In genomic region chr2:115581241-115581988, GRCm38 (mm10) we compare ENCODE assay signal across 8 mouse cellular contexts. TPM values are rescaled to one million over a fixed set of nuclear protein-coding genes. Genes with fewer than 3 reads are reported as not detected.
DNase-seq lines count a peak whose midpoint lies in the region; ATAC-seq and TF ChIP-seq lines count a peak whose summit lies in the region.

Gene BC052040, plus strand, starts transcription at chr2:115581716.

- no peaks in the 10 kb centered on the region for H3K9me3 ChIP-seq in G1E (replicated peaks)
- no peaks in the 10 kb centered on the region for H3K9me3 ChIP-seq in forebrain, postnatal 0 days (ENCODE audit: low read length)
- H3K9me3 ChIP-seq in lung, embryonic 15.5 days: no peaks in the 10 kb centered on the region

- peak; percentile 88 for ATAC-seq in G1E (ENCODE audit: extremely low read depth, insufficient number of reproducible peaks, low FRiP score, poor library complexity, severe bottlenecking)
- ATAC-seq in forebrain, postnatal 0 days: peak; percentile 98
- peak; percentile 97 for ATAC-seq in lung, embryonic 15.5 days (ENCODE audit: borderline replicate concordance, extremely low read depth, low FRiP score, low TSS enrichment)

- no peak for TF ChIP-seq CTCF in G1E (IDR thresholded peaks at IDR 0.05; ENCODE audit: low read depth, low read length)
- peak; percentile 42; the same call in 1 of the 2 replicates for TF ChIP-seq CTCF in forebrain, postnatal 0 days (IDR thresholded peaks at IDR 0.05; ENCODE audit: low read depth)

- H3K4me2 ChIP-seq in forebrain, postnatal 0 days (ENCODE audit: low read depth): peak within 1 kb of the TSS; percentile 64
- H3K4me2 ChIP-seq in lung, embryonic 15.5 days: peak within 1 kb of the TSS; percentile 83

- peak within 1 kb of the TSS; percentile 74 for H3K9ac ChIP-seq in forebrain, postnatal 0 days
- peak within 1 kb of the TSS; percentile 69 for H3K9ac ChIP-seq in lung, embryonic 15.5 days

- peaks cover 8% of the 10 kb centered on the region for H3K36me3 ChIP-seq in G1E (replicated peaks)
- no peaks in the 10 kb centered on the region for H3K36me3 ChIP-seq in forebrain, postnatal 0 days (ENCODE audit: insufficient read depth)
- no peaks in the 10 kb centered on the region for H3K36me3 ChIP-seq in lung, embryonic 15.5 days

- H3K4me1 ChIP-seq in G1E (ENCODE audit: insufficient read depth, low read depth, low read length): peaks cover 31% of the 10 kb centered on the region
- peaks cover 6% of the 10 kb centered on the region; the same call in 1 of the 2 replicates for H3K4me1 ChIP-seq in forebrain, postnatal 0 days (ENCODE audit: insufficient read depth)
- H3K4me1 ChIP-seq in lung, embryonic 15.5 days: peaks cover 23% of the 10 kb centered on the region

- H3K27ac ChIP-seq in forebrain, postnatal 0 days (ENCODE audit: low read depth, low read length): peak within 1 kb of the TSS; percentile 79; the same call in 1 of the 2 replicates
- H3K27ac ChIP-seq in lung, embryonic 15.5 days: peak within 1 kb of the TSS; percentile 83

- H3K4me3 ChIP-seq in G1E (ENCODE audit: low read depth, low read length): peak within 1 kb of the TSS; percentile 76
- H3K4me3 ChIP-seq in forebrain, postnatal 0 days (ENCODE audit: low read depth, low read length): peak within 1 kb of the TSS; percentile 79
- H3K4me3 ChIP-seq in lung, embryonic 15.5 days: peak within 1 kb of the TSS; percentile 82

- no peaks in the 10 kb centered on the region for H3K27me3 ChIP-seq in G1E (ENCODE audit: insufficient read depth, low read length)
- no peaks in the 10 kb centered on the region for H3K27me3 ChIP-seq in forebrain, postnatal 0 days (ENCODE audit: insufficient read depth, low read length)
- H3K27me3 ChIP-seq in lung, embryonic 15.5 days: no peaks in the 10 kb centered on the region

- WGBS in forebrain, postnatal 0 days: under 1% methylated on average over 41 of the region's 41 CpGs
- under 1% methylated on average over 41 of the region's 41 CpGs for WGBS in lung, embryonic 15.5 days

- peak; percentile 66 for DNase-seq in G1E (ENCODE audit: low spot score)
- peak; percentile 88 to 89 for DNase-seq in cerebellum, adult 18-20 months
- peak; percentile 95 for DNase-seq in forebrain, postnatal 0 days
- DNase-seq in heart, postnatal 4 days: peak; percentile 91
- DNase-seq in layer of hippocampus, adult 8-10 months (ENCODE audit: low spot score in 2 of 2): peak; percentile 81 to 88
- DNase-seq in ovary, adult 18-20 months (ENCODE audit: low spot score): peak; percentile 78
- peak; percentile 94 for DNase-seq in thymus, postnatal 0 days (ENCODE audit: low spot score)

RNA-seq across cellular contexts. Expression of gene BC052040, which starts in this region (rescaled TPM):
- total RNA-seq in G1E (2014; fragmentation: Nextera tagmentation) (64.0 and 102 TPM in 2 replicates), G1E (2017) (8.8 and 9.8 TPM in 2 replicates)
- polyA plus RNA-seq in G1E (2012): 9.2 and 11.0 TPM in 2 replicates
- total RNA-seq in forebrain, postnatal 0 days (2014; rRNA removed): 12.5 and 12.7 TPM in 2 replicates
- 14.3 and 15.1 TPM in 2 replicates for polyA plus RNA-seq in forebrain, postnatal 0 days (2015; fragmentation: Nextera tagmentation; extraction: Ambion mirVana)
- 1 to 10 TPM; 6.3 to 7.9 TPM for total RNA-seq in heart, postnatal 4 days (2021)
- total RNA-seq in layer of hippocampus, adult 8-10 months (2022): 1 to 10 TPM; 6.5 to 7.9 (median 7.3) TPM
- 10.3 and 11.5 TPM in 2 replicates for polyA plus RNA-seq in lung, embryonic 15.5 days (2015; fragmentation: Nextera tagmentation; extraction: Ambion mirVana)
- 6.2 and 9.3 TPM in 2 replicates for polyA plus RNA-seq in thymus, postnatal 0 days (2015; fragmentation: Nextera tagmentation; extraction: Ambion mirVana)

Comparison
In these comparisons a context has a peak if more than half of its experiments do, and no peak if none do; other contexts are left out.
1. Peak in every context shown above with its lines: DNase-seq, ATAC-seq, H3K4me3 ChIP-seq and H3K27ac ChIP-seq.